Mouse (Mus musculus): ENCODE measurements around the gene Rgp1.
"Not testable (repeated sequence)": the region's sequence is repeated elsewhere in the genome, so short reads cannot be mapped to it uniquely, and the experiment has no call there.

Rgp1 gene

DNA sequence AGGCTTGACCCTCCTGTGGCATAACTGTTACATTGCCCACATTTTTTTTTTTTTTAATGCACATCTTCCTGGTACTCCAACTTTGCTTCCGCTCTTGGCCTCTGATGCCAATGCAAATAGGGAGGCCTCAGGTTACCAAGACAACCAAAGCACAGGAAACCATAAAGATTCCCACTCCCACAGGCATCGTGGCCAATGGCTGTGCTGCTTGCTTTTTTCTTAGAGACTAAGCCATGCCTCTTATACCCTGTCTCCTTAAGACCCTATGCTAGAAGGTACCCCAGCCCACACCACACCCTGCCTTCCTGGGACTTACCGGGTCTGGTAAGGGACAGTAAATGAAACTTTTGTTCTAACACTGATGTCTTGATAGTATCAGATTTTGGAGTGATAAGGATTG is 14.9 kb downstream of the Rgp1 start:
- CTCF ChIA-PET: interaction anchor here (0.5 to 0.7 kb wide), 2 partner anchors 9 to 101 kb away, joined by 3 to 6 read pairs; partner anchors contain the start of gene Ccdc107

DNA sequence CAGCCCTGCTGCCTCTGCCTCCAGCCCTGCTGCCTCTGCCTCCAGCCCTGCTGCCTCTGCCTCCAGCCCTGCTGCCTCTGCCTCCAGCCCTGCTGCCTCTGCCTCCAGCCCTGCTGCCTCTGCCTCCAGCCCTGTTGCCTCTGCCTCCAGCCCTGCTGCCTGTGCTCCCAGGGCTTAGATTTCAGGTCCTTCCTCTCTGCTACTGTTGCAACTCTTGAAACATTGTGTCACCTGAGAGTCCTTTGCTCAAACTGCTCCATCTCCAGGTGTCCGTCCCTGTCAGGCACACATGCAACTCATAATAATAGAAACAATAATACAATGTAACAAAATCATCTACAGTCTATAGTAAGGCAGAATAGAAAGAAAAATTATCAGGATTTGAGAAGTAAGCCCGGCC is 18.1 kb downstream of the Rgp1 start:
- CTCF ChIA-PET: not testable (repeated sequence)

DNA sequence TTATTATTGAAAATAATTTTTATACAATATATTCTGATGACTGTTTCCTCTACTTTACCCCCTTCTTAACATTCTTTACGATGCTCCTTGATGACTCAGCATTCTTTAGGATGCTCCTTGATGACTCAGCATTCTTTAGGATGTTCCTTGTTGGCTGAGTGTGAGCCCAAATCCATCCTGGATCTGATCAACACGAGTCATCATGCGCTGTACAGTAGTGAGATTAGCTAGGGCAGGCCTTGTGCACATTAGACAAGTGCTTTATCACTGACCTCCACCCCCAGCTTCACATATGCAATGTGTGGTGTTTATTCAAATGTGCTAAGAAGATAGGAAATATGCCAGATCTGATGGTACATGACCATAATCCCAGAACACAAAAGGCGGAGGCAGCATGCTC is 19.7 kb downstream of the Rgp1 start:
- CTCF ChIA-PET: no interaction called here

DNA sequence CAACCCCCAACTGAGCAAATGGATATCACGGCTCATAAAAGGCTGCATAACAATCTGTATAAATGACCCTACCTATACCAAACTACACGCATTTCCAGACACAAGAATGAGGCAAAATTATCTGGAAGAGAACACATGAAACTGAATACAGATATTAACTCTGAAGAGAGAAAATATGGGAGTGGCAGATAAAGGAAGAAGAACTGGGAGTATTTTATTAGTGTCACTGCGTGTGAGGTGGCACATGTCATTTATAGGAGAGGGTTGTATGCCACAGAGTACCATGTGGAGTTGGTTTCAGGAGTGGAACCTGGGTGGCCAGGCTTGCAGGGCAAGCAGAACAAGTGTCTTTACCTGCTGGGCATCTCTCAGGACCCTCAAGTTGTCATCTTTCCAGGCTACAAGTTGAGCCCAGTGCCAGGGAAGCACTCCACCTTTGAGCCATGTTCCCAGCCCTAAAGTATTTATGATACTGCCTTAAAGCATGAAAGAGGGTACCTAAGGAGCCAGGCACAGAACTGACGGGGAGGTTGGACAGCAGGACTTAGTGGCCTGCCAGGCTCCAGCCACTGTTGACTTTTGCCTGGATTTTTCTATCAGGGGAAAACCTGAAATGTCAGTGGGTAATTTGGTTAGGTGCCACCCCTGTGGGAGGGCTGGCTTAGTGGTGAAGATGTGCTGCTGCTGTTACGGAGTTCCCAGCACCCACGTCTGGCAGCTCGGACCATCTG is 20.3 kb downstream of the Rgp1 start:
- CTCF ChIA-PET: interaction anchor here (0.7 kb wide), 1 partner anchor 166 kb away, joined by 3 read pairs; no protein-coding TSS in a partner anchor

DNA sequence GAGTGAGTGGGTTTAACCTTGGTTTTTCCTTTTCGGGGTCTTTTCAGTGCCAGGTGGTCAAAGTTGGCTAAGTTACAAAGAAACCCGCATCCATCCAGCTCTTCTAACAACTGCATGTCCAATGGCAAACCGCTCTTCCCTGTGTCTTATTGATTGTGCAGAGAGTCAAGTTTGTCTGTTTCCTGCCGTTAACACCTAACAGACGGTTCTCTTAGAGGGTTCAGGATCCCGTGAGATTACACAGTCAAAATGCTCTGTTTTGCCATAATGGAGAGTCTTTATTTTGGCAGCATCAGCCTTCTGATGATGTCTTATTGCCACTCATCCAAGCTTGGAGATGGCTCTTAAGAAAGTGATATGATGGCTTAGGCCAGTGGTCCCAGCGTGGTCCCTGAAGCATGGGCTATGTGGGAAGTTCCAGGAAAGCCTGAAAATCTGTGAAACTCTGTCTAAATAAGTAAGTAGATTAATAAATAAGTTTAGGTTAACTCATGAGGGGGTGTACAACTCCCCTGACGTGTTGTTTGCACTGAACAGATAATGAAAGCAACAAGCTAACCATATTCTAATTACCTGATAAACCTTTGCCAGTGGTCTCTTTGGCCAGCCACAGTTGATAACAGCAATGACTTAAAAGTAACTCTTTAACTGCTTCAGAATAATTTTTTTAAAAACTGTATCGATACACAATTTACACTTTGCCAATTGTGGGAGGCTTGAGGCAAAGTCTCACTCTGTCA is 21.9 kb downstream of the Rgp1 start:
- CTCF ChIA-PET: no interaction called here

DNA sequence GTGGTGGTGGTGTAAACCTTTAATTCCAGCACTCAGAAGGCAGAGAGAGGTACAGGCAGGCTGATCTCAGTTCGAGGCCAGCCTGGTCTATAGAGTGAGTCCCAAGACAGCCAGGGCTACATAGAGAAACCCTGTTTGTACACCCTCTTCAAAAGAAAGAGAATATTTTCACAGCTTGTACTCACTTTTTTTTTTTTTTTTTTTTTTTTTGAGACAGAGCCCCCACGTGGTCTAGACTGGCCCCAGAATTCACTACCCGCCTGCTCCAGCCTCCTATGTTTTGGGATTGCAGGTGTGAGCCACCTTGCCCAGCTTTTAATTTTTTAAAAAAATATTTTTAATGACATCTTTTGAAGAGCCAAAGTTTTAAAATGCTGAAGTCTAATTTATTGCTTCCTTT is 25.6 kb downstream of the Rgp1 start:
- CTCF ChIA-PET: no interaction called here

DNA sequence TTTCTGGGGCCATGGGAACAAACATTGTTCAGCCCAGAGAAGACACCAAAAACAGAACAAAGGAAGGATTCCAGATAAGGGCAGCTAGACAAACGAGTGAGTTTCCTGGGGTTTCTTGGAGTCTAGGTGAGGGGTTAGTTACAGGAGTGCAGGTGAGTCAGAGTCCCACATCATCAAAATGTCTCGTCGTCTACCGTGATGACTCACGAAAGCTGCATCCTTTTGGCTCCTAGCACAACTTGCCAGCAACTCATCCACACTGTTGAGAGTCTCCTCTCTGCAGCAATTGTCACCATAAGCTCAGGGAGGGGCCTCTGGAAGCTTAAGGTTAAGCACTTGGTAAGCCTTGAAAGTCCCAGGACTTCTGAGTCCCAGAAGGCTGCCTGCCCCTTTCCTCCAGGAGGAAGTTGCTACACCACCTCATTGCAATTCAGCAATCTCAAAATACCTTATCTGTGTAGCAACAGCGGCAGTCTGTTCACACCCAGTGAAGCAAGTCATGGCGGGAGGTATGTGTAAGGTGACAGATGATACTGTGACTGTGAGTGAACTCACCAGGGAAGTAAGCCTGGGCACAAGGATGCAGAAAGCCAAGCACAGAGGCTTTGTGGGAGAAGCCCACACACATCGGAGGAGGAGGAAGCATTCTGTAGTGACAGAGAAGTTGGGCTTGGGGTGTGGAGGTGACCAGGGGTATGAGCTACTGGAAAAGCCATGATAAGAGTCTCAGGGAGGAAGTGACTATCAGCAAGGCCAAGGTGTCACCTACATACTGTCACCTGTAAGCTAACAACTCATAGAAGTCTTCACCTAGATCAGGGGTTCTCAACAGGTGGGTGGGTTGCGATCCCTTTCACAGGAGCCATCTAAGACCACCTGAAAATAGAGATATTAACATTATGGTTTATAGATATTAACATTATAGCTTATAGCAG is 26.5 kb downstream of the Rgp1 start:
- CTCF ChIA-PET: no interaction called here

DNA sequence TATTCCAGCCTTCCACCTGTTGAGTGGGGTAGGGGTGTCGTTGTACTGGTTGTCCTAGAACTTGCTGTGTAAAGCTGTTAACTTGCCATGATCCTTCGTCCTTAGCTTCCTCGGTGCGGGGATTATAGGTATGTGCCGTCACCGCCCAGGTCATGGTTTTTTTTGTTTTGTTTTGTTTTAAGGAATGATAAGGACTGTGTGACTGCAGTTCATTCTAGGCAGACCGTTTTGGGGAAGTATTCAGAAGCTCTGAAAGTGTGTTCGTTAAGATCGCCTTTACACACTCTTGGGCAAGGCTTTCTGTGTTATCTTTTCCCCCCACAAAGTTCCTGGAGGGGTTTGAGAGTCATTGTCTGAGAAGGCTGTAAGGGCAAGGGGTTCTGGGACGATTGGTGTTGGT is 34.0 kb downstream of the Rgp1 start:
- CTCF ChIA-PET: no interaction called here

DNA sequence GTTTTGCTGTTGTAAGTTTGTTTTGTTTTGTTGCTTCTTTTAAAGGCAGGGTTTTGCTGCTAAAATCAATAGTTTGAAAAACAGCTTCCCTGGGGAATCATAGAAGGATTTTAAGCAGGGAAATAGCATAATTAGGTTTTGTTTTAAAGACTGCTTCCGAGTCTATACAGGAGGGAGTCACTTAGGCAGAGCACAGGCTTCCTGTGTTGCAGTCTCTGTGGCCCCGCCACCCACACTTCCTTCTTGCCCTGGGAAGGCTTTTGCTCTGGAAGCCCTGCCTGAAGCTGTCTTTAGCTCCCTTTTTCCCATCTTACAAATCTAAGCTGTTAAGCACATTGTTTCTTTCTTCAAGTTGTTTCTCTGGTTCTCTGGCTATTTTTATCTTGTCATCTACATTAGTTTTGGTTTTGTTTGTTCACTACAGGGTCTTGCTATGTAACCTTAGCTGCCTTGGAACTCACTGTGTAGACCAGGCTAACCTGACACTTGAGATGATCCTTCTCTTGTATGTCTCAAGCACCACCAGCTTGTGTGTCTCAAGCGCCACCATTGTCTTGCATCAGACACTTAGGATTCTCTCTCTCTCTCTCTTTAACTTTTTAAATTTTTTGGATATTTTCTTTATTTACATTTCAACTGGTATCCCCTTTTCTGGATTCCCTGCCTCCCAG is 34.7 kb downstream of the Rgp1 start:
- CTCF ChIA-PET: no interaction called here

DNA sequence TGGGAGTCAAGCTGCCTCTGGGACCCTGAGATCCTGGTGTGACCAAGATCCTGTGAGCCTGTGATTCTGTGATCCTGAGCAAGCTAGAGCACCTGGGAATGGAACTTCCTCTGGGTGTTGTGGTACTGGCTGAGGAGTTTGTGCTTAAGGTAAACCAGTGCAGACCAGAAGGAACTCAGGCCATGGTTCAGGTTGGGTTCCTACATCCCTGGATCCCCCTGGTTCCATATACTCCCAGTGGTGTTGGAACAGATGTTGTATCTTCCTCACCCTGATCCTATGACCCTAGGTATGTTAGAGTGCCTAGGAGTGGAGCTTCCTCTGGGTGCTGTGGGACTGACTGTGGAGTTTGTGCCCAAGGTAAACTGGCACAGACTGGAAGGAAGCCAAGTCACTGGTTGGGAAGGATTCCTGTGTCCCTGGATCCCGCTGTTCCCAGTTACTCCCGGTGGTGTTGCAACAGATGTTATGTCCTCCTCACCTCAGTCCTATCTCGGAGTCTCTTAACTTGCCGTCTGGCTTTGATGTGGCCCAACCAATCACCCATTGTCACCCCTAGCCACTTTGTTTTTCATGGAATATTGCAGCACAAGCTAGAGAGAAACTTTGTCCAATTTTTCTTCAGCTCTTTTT is 41.7 kb downstream of the Rgp1 start:
- CTCF ChIA-PET: no interaction called here

DNA sequence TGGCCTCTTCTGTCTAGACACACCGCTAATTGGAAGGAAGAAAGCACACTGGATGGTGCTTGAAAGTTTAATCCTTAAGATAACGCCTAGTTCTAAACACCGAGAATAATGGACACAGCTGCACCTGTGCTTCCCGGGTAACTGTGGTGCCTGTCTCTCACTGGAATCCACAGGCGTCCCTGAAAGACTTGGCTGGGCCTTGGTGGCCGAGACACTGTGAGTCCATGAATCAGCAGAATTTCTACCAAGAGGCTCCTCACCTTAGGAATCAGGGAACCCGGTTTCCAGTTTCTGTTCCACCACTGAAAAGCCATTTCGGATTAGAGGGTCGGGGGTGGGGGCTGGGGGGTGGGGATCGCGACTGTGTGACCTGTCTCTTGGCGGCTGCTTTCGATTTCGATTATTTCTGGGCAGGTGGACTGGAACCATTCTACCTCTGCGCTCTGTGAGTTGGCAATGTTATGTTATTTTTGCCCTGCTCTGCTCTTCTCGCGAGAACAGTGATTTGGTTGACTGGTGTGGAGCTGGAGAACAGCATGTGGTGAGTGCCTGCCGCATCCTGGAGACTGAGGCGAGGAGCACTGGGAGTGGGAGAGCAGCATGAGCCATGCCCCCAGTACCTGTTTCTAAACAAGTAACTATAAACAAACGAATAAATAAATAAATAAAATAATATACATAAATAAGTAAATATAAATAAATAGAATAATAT is 50.7 kb downstream of the Rgp1 start:
- CTCF ChIA-PET: interaction anchor here (0.6 to 0.9 kb wide), 3 partner anchors 83 to 93 kb away, joined by 3 to 4 read pairs (median 3); no protein-coding TSS in a partner anchor

DNA sequence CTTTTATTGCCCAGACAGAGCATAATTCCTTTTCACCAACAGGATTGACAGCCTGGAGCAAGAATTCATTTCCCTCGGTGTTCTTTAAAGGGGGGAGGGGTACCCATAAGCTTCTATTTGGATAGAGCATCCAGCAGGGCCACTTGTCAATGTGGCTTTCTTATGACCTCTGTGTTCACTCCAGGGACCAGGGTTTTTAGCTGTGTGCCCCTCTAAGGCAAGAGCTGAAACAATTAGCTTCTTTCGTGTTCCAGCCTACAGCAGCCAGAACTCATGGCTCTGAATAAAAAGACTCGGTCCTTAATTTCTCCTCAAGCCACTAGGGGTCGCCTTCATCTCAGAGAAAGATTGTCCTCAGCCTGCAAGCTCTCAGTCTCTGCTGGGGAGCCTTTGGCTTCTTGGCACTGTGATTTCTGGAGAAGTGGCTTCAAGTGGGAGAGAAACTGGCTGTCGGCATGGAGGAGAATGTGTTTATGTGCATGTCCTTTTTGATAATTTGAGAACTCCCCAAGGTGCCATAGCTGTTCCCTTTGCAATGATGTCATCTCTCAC is 51.6 kb downstream of the Rgp1 start:
- CTCF ChIA-PET: interaction anchor here (0.6 to 0.9 kb wide), 4 partner anchors 34 to 90 kb away, joined by 3 read pairs; partner anchors contain the start of gene Olfr71

DNA sequence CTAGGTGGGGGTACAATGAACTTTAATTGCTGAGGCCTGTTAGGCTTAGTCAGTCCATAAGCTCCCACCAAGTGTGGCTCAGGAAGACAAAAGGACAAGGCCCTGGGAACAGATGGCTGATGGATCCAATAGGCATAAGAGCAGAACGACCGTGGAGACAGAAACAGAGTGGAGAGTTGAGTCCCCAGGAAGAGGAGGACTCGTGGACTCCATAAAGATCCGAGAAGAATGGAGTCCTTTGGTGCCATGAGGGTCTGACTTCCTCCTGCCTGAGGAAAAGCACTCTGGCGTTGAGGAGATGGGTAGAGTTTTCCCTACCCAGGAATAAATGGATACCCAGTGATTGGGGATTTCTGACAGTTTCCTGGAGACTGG is 52.1 kb downstream of the Rgp1 start:
- CTCF ChIA-PET: interaction anchor here (0.6 kb wide), 1 partner anchor 79 kb away, joined by 3 read pairs; the partner anchor contains the start of gene Olfr71

DNA sequence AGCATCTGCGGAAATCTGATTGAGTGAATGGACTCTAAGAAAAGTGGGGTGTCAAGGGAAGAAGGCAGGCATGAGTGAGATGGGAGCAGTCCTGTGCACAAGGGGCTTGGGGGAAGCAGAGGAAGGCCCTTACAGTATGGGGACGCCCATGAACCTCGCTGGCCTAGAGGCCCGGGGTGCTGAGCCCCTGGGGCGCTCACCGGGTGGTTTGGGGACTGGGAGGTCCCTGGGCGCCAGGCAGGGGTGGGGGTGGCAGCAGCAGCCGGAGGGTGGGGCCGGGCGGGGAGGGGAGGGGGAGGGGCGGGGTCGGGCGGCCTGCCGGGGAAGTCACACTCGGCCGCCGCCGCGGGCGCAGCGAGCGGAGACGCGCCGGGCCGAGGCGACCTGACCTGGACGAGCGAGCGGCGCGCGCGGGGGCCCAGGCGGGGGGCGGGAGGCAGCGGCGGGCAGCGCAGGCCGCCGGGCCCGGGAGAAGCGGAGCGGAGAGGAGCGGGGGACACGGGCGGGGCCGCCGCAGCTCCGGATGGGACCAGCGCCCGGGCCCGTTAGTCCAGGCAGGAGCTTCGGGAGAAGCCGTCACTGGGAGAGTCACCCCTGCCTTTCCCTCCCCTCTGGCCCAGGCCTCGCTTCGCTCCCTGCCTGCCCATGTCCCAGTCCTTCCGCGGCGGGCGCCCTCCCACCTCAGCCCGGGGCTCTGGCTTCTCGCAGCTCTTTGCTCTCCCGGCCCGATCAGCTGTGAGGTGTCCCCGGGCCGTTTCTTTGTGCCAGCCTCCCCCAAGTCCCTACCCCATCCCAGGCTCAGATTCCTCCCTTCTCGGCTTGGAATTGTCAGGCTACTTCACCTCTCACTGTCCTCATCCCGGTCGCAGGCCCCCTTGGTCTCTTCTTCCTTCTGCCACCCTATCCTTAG is 52.8 kb downstream of the Rgp1 start, which contains the start of gene Npr2:
Gene Npr2, plus strand, starts transcription at position 890 of the 910 bp plus-strand sequence.
- CTCF ChIA-PET: no interaction called here

DNA sequence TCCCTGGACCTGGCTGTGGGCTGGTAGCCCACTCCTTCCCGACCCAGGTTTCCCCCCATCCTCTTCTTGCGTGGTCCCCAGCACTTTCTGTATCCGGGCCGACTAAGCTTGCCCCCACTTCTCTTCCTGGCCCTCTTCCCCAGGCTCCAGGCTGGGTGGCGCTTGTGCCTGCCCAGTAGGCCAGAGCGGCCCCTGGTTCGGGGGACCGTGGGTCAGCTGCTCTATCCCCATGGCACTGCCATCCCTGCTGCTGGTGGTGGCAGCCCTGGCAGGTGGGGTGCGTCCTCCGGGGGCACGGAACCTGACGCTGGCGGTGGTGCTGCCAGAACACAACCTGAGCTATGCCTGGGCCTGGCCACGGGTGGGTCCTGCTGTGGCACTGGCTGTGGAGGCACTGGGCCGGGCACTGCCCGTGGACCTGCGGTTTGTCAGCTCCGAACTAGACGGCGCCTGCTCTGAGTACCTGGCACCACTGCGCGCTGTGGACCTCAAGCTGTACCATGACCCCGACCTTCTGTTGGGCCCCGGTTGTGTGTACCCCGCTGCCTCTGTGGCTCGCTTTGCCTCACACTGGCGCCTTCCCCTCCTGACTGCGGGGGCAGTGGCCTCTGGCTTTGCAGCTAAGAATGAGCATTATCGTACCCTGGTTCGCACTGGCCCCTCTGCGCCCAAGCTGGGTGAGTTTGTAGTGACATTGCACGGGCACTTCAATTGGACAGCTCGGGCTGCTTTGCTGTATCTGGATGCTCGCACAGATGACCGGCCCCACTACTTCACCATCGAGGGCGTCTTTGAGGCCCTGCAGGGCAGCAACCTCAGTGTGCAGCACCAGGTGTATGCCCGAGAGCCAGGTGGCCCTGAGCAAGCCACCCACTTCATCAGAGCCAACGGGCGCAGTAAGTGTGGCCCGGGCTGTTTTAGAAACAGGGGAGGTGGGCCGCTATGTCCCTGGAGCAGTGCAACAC is 53.7 kb downstream of the Rgp1 start:
- CTCF ChIA-PET: interaction anchor here (0.6 kb wide), 1 partner anchor 9 kb away, joined by 3 read pairs; no protein-coding TSS in a partner anchor

DNA sequence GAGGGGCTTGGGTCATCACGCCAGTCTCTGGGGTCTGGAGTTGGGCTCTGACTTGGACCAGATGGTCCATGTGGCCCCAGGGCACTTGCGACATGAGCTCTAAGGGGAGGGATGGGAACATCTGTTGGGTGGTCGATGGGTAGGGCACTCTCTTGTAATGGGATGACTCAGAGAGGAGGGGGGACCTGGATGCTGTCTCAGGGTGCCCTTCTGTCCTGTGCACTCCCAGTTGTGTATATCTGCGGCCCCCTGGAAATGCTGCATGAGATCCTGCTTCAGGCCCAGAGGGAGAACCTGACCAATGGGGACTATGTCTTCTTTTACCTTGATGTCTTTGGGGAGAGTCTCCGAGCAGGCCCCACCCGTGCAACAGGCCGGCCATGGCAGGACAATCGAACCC is 54.8 kb downstream of the Rgp1 start:
- CTCF ChIA-PET: no interaction called here

DNA sequence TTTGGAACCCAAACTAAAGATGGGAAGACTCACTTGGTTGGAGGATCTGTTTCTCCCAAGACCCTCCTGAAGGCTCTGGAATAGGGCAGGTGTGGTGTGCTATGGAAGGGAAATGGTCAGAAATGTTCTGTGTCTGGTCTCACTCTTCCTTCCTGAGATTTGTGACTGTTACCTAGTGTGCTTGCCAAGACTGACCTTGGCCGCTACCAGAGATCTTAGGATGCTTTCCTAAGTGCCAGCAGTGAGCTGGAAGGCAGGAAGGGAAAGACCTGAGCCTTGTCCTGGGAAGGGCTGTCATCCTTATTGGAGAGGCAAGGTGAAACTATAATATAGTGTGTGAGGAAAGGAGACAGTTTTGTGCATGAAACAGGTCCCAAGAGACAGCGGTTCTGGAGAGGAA is 55.2 kb downstream of the Rgp1 start:
- CTCF ChIA-PET: no interaction called here
